Mouse (Mus musculus): ENCODE measurements around the gene Kcnk15. TPM values are rescaled to one million over a fixed set of nuclear protein-coding genes. Genes with fewer than 3 reads are reported as not detected.

Gene Kcnk15
- polyA plus RNA-seq, 1 experiment, result not detected

GRCm38 (mm10) chr2:163875484-163875883, 22.0 kb downstream of the Kcnk15 start:
- DNase-seq (ENCODE audit: low read depth), result no peak

DNA sequence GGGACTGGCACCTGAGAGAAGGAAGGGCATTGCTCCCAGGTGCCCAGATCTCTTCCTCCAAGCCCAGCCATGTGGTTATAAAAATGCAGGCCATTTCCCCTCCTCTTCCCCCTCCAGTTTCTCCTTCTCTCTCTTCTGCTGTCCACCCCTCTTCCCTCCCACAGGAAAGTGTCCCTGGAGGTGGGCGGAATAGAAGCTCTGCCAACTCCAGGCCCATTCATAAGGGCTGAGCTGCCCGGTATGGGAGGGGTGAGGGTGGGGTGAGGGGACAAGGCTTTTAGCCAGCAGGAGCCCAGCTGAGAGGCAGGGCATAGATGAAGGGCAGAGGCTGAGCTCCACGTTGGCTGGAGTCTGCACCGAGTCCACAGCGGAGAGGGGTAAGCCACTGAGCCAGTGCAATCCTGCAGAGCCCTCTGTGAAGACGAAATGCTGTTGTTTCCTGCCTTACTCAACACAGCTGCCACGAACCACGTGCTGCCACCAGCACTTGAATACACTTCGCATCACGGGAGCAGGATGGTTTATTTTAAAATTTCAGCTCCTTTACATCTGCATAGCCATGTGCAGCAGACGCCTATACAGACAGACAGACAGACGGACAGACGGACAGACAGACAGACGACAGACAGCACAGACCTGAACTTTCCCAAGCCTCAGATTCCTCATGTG, 23.5 kb downstream of the Kcnk15 start:
- no peak for DNase-seq (ENCODE audit: low read depth)

DNA sequence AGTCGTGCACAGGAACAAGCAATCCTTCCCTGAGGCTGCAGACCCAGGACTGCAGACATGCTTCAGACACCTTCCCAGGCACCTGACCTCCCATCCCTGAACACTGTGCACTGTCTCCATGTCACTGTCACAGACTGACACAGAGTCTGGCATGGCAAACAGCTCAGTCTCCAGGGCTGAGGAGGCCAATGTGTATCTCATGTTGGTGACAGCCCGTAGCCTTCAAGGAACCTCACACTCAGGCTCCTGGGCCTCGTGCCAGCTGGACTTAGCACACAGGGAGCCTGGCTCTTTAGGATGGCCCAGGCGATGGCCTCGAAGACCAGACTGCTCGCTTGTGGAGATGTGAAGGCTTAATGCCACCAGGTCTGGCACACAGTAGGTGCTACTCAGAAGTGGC, 27.4 kb downstream of the Kcnk15 start:
- no peak for DNase-seq (ENCODE audit: low read depth)

DNA sequence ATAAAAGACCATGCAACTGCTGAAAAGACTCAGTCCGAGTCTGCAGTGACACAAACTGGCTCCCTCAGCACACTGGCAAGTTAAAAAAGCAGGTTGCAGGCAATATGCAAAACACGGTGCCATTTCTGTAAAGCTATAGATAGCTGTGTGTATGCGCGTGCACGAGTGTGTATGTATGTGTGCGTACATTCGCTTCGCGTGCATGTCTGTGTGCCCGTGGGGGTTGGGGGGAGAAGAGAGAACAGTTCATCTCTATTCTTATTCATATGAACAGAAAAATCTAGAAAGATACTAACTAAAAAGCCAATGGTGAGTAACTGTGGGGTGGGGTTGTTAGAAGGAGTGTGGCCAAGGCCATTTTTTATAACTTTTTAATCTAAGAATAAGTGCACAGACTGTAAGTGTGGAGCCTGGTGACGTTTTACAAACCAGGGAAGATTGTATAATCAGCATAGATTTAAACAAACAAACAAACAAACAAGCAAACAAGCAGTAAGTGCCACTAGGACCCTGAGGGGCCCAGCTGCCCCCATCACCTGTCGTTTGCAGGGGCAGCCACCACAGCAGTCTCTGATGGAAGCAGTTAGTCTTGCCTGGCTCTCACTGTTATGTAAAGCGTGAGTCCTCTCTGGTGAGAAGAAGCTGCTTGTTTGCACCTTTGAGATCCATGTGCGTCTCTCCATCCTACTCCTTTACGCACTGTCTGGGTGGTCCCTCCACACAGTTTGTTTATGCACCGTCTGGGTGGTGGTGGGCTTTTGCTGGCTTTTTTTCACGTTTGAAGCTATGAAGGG, 29.6 kb downstream of the Kcnk15 start:
- DNase-seq (ENCODE audit: low read depth), result no peak

DNA sequence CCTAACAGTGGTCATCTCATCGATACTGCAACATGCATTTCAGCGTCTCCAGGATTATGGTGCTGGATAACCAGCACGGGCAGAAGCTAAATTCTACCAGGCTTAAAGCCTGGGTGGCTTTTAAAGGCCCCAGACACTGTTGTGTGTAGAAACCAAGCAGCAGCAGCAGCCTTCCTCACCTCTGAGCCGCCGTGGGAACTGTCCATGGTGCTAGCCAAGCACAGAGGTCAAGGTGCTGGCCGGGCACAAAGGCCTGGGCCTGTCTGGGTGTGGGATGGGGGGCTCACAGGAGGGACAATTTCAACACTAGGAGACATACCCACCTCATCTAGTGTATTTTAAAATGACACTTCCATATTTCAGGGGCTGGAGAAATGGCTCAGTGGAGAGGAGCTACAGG, 36.0 kb downstream of the Kcnk15 start:
- no peak for DNase-seq (ENCODE audit: low read depth)

GRCm38 (mm10) chr2:163890586-163890985, 37.1 kb downstream of the Kcnk15 start:
- no peak for DNase-seq (ENCODE audit: low read depth)

- no peak for DNase-seq (ENCODE audit: low read depth)
Observed at GRCm38 (mm10) chr2:163891271-163891670, 37.8 kb downstream of the Kcnk15 start.

GRCm38 (mm10) chr2:163893446-163894370, 40.3 kb downstream of the Kcnk15 start:
- no peak for DNase-seq (ENCODE audit: low read depth)

DNA sequence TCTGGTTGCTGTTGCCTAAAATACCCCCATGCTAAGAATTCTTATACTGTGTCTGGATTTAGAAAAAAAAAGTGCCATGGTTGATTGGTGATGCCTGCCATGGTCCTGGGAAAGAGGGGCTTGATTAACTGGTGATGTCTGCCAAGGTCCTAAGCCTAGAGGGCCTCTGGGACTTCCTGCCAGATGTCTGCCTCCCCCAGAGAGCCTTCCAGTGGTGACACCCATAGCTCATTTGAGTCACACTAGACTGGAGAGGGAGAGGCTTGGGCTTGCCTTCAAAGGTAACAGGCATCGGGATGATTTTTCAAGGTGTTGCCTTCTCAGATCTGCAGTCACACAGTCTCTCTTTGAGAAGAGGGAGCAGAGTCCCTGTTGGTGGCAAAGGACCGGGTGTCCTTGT, 41.7 kb downstream of the Kcnk15 start:
- DNase-seq (ENCODE audit: low read depth), result no peak

GRCm38 (mm10) chr2:163897026-163897425, 43.6 kb downstream of the Kcnk15 start:
- no peak for DNase-seq (ENCODE audit: low read depth)

DNA sequence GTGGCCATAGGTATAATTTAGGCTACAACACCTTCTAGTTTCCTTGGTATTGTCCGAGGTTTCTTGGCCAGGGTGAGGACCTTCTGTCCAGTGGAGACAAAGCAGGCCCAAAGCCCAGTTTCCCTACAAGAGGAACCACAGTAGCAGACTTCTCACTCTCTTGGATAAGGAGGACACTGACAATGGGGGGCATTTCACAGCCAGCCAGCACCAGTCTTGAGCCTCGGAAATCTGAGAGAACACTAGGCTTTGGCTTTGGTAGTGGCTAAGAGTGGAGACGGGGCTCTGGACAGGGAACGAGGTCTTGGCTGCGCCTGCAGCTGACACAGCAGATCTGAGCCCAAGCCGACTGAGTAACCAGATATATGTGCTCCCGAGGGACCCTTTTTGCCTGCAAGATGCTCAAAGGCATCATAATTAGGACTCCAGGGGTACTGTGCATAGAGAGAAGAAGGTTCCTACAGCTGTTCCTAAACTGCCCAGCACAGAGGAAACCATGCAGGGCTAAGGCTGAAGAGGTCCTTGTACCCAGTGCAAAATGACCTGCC, 44.6 kb downstream of the Kcnk15 start:
- no peak for DNase-seq (ENCODE audit: low read depth)

DNA sequence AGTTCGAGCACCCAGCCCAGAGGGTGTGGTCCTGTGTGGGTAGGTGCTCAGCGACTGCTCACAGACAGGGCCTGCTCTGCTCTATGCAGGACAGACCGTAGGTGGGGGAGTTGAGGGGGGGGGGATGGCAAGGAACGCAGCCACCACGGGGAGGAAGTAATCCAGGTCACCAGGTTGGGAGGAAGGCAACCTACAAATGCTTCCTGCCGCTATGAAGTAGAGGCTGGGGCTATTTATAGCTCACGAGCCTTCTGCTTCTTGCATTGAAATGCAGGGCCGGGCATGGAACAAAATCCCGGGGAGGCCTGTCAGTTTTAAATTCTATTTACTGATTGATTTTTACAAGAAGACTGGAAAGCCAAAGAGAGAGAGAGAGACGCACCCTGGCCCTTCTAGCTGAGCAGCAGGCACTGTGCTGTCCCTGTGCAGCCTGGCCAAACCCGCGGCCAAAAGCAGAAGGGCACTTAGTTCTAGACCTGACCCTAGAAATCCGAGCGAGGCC, 46.5 kb downstream of the Kcnk15 start:
- no peak for DNase-seq (ENCODE audit: low read depth)

GRCm38 (mm10) chr2:163901043-163901442, 47.6 kb downstream of the Kcnk15 start:
- DNase-seq (ENCODE audit: low read depth), result no peak

DNA sequence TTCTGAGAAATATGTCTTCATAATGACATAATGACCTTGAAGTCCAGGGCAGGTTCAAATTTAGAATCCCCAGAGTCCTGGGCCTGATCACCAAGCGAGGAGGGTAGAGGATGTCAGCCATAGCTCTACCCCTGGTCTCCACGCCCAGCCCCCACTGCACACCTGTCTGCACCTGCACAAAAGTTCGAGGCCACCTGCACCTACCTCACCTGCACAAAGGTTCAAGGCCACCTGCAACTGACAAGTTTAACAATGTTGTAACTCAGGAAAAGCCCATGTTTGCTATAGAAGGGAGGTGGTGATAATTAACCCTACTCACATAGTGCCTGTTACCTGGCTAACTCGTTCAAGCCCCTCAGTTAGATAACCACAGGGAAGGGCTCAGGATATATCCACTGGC, 49.0 kb downstream of the Kcnk15 start:
- no peak for DNase-seq (ENCODE audit: low read depth)

GRCm38 (mm10) chr2:163903461-163903860, 50.0 kb downstream of the Kcnk15 start:
- no peak for DNase-seq (ENCODE audit: low read depth)

DNA sequence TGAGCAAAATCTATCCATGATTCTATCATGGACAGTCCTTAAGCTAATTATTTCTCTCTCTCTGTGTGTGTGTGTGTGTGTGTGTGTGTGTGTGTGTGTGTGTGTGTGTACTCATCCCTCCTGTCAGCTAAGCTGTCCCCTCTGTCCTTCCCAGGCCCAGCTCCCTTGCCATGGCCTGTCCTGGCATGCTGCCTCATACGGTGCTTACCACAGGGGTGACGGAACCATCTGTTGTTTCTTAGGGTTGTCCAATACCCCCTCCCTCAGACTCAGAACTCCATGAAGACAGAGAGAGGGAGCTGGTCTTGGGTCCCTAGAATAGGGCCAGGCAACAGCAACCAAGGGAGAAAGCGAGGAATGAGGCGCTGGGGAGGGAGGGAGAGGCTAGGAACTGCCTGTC, 50.9 kb downstream of the Kcnk15 start:
- no peak for DNase-seq (ENCODE audit: low read depth)

DNA sequence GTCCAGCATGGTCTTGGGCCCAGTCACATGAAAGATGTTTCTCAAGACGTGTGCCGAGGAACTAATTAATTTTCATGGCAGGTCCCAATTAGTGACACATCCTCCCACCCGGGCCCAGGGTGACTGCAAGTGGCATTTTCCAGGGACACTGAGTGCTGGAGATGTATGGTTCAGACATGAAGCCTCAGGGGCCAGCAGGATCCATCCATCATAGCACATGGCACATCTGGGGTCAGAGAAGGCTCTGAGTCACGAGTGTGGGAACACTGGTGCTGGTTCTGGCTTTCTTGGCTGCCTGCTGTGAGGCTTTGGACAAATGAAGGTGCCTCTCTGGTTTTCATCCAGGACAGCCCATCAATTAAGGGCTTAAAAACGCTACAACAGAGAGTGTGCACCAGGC, 53.7 kb downstream of the Kcnk15 start:
- DNase-seq (ENCODE audit: low read depth), result no peak

Other genes starting within 250 kb of the Kcnk15 start
- 605 and 667 TPM in 2 replicates for gene Serinc3, start 208.5 kb upstream of the Kcnk15 start, polyA plus RNA-seq (2012; rRNA removed)
- gene Pkig, start 195.3 kb upstream of the Kcnk15 start, polyA plus RNA-seq (2012; rRNA removed), result 79.3 and 88.5 TPM in 2 replicates
- gene Ada, start 103.4 kb upstream of the Kcnk15 start, polyA plus RNA-seq (2012; rRNA removed), result 3.4 and 3.8 TPM in 2 replicates
- 11.9 and 19.9 TPM in 2 replicates for gene Ccn5, start 32.8 kb upstream of the Kcnk15 start, polyA plus RNA-seq (2012; rRNA removed)
- 0.96 and 1.2 TPM in 2 replicates for gene Rims4, start 65.0 kb downstream of the Kcnk15 start, polyA plus RNA-seq (2012; rRNA removed)
- gene Ywhab, start 141.3 kb downstream of the Kcnk15 start, polyA plus RNA-seq (2012; rRNA removed), result 95.3 and 100 TPM in 2 replicates
- gene Pabpc1l, start 171.8 kb downstream of the Kcnk15 start, polyA plus RNA-seq (2012; rRNA removed), result 24.0 and 36.7 TPM in 2 replicates
- 15.0 and 16.1 TPM in 2 replicates for gene Stk4, start 216.7 kb downstream of the Kcnk15 start, polyA plus RNA-seq (2012; rRNA removed)
- gene Tomm34, start 217.5 kb downstream of the Kcnk15 start, polyA plus RNA-seq (2012; rRNA removed), result 46.7 and 59.2 TPM in 2 replicates

All from gonadal fat pad, adult 2 months (tissue).